18 mouse cellular contexts compared by ENCODE assay signal in genomic region chr17:86589681-86590080, GRCm38 (mm10).
"Had no signal": no experiment of that assay in that cellular context is flagged by ENCODE, and none has a peak within 500 bp of the region (broad histone marks: within the 10 kb centered on the region; RNA-seq: fewer than 3 reads in every experiment).

No protein-coding gene starts in this region.

- H3K4me3 ChIP-seq: lung, embryonic 15.5 days; megakaryocyte, embryonic 14.5 days; midbrain, embryonic 13.5 days; midbrain, embryonic 15.5 days; neural tube, embryonic 12.5 days had no signal

- H3K27me3 ChIP-seq: lung, embryonic 15.5 days; megakaryocyte, embryonic 14.5 days; midbrain, embryonic 13.5 days; midbrain, embryonic 15.5 days; neural tube, embryonic 12.5 days had no signal

- DNase-seq: liver, postnatal 0 days; lung, adult 2 months; lung, postnatal 14 days; lung, postnatal 36 days; retina, postnatal 1 day; right cerebral cortex, adult 18-20 months; right cerebral cortex, postnatal 25 days; right cerebral cortex, postnatal 4 days; spleen, adult 18-20 months; thymus, adult 18-20 months; thymus, postnatal 14 days; thymus, postnatal 36 days had no signal

- H3K36me3 ChIP-seq: lung, embryonic 15.5 days; midbrain, embryonic 13.5 days; midbrain, embryonic 15.5 days; neural tube, embryonic 12.5 days had no signal

- H3K4me1 ChIP-seq: midbrain, embryonic 13.5 days; midbrain, embryonic 15.5 days; neural tube, embryonic 12.5 days had no signal

- H3K9ac ChIP-seq: liver, postnatal 0 days; lung, embryonic 15.5 days; midbrain, embryonic 13.5 days; midbrain, embryonic 15.5 days; neural tube, embryonic 12.5 days had no signal

- H3K27ac ChIP-seq: lung, embryonic 15.5 days; macrophage; midbrain, embryonic 13.5 days; midbrain, embryonic 15.5 days; neural tube, embryonic 12.5 days had no signal
